Mouse (Mus musculus): Measurements from ENCODE around the gene Rgp1. TPM values are rescaled to one million over a fixed set of nuclear protein-coding genes. Genes with fewer than 3 reads are reported as not detected.

Gene Rgp1
- 39.9 to 55.5 TPM (median 43.6 TPM) in 4 replicates for total RNA-seq (2023)

GRCm38 (mm10) chr4:43578376-43579204, at the start of gene Rgp1, which contains the start of gene Gba2:
Gene Rgp1, plus strand, starts transcription at chr4:43578715.
Gene Gba2, minus strand, starts transcription at chr4:43578873.

GRCm38 (mm10) chr4:43561997-43562768, 16.3 kb upstream of the Rgp1 start, which contains the start of the genes Creb3 and Tln1:
Gene Creb3, plus strand, starts transcription at chr4:43562332.
Gene Tln1, minus strand, starts transcription at chr4:43562691.

GRCm38 (mm10) chr4:43584444-43585416, 6.2 kb downstream of the Rgp1 start, which contains the start of gene Msmp:
Gene Msmp, minus strand, starts transcription at chr4:43584494.

GRCm38 (mm10) chr4:43631046-43631955, 52.8 kb downstream of the Rgp1 start, which contains the start of gene Npr2:
Gene Npr2, plus strand, starts transcription at chr4:43631935.

Other genes with a start within 250 kb of the Rgp1 start
- gene Rusc2, start 196.7 kb upstream of the Rgp1 start, total RNA-seq (2023): 0.17 TPM in 1 of 4 replicates, not detected in the others
- not detected in 4 replicates for gene Fam166b, start 149.6 kb upstream of the Rgp1 start, total RNA-seq (2023)
- gene Tesk1, start 136.8 kb upstream of the Rgp1 start, total RNA-seq (2023): 55.0 to 57.8 TPM (median 57.0 TPM) in 4 replicates
- gene Cd72, start 124.1 kb upstream of the Rgp1 start, total RNA-seq (2023): 440 to 532 TPM (median 462 TPM) in 4 replicates
- 12.9 to 13.7 TPM (median 13.3 TPM) in 4 replicates for gene Sit1, start 95.0 kb upstream of the Rgp1 start, total RNA-seq (2023)
- 27.3 to 29.7 TPM (median 29.2 TPM) in 4 replicates for gene Ccdc107, start 85.8 kb upstream of the Rgp1 start, total RNA-seq (2023)
- 1.1 to 2.6 TPM (median 2.4 TPM) in 4 replicates for gene Arhgef39, start 79.0 kb upstream of the Rgp1 start, total RNA-seq (2023)
- gene Car9, start 71.7 kb upstream of the Rgp1 start, total RNA-seq (2023): 0.49 to 1.2 TPM in 2 of 4 replicates, not detected in the others
- 0.46 to 1.6 TPM (median 0.74 TPM) in 4 replicates for gene Tpm2, start 55.0 kb upstream of the Rgp1 start, total RNA-seq (2023)
- gene Creb3, start 16.4 kb upstream of the Rgp1 start, total RNA-seq (2023): 71.8 to 80.6 TPM (median 76.8 TPM) in 4 replicates
- gene Tln1, start 16.0 kb upstream of the Rgp1 start, total RNA-seq (2023): 269 to 292 TPM (median 275 TPM) in 4 replicates
- 41.8 to 54.9 TPM (median 45.2 TPM) in 4 replicates for gene Gba2, start 158 bp downstream of the Rgp1 start, total RNA-seq (2023)
- gene Msmp, start 5.8 kb downstream of the Rgp1 start, total RNA-seq (2023): not detected in 4 replicates
- gene Npr2, start 53.2 kb downstream of the Rgp1 start, total RNA-seq (2023): 0.16 to 0.40 TPM (median 0.39 TPM) in 3 of 4 replicates, not detected in the other
- gene Spag8, start 74.9 kb downstream of the Rgp1 start, total RNA-seq (2023): 1.4 TPM in 1 of 4 replicates, not detected in the others
- 16.0 to 24.2 TPM (median 20.8 TPM) in 4 replicates for gene Hint2, start 77.8 kb downstream of the Rgp1 start, total RNA-seq (2023)
- gene Tmem8b, start 90.3 kb downstream of the Rgp1 start, total RNA-seq (2023): 2.4 to 6.0 TPM (median 4.9 TPM) in 4 replicates
- gene Fam221b, start 90.4 kb downstream of the Rgp1 start, total RNA-seq (2023): not detected in 4 replicates
- gene Olfr70, start 122.1 kb downstream of the Rgp1 start, total RNA-seq (2023): not detected in 4 replicates
- not detected in 4 replicates for gene Olfr71, start 131.5 kb downstream of the Rgp1 start, total RNA-seq (2023)
- not detected in 4 replicates for gene Hrct1, start 148.5 kb downstream of the Rgp1 start, total RNA-seq (2023)
- not detected in 4 replicates for gene Spaar, start 151.3 kb downstream of the Rgp1 start, total RNA-seq (2023)
- not detected in 4 replicates for gene Olfr159, start 192.3 kb downstream of the Rgp1 start, total RNA-seq (2023)
- not detected in 4 replicates for gene Olfr156, start 245.2 kb downstream of the Rgp1 start, total RNA-seq (2023)